Mouse (Mus musculus): Measurements from ENCODE around the gene BC049730.
"Not testable (repeated sequence)": the region's sequence is repeated elsewhere in the genome, so short reads cannot be mapped to it uniquely, and the experiment has no call there.

BC049730 gene

GRCm38 (mm10) chr7:24708832-24709292 is at the start of gene BC049730:
Gene BC049730, plus strand, starts transcription at chr7:24709242.
- DNase-seq (ENCODE audit: low spot score in 2 of 2) = no peak

GRCm38 (mm10) chr7:24659737-24660357 is 49.2 kb upstream of the BC049730 start:
- DNase-seq (ENCODE audit: low spot score in 2 of 2) = no peak

GRCm38 (mm10) chr7:24661118-24661904 is 47.7 kb upstream of the BC049730 start:
- DNase-seq (ENCODE audit: low spot score in 2 of 2) = no peak

GRCm38 (mm10) chr7:24662575-24662974 is 46.5 kb upstream of the BC049730 start:
- DNase-seq (ENCODE audit: low spot score in 2 of 2) = peak in 1 of 2 experiments; percentile 43

- DNase-seq (ENCODE audit: low spot score in 2 of 2) = no peak
Observed at GRCm38 (mm10) chr7:24664301-24664700, 44.7 kb upstream of the BC049730 start.

- DNase-seq (ENCODE audit: low spot score in 2 of 2) = no peak
Observed at GRCm38 (mm10) chr7:24664959-24665358, 44.1 kb upstream of the BC049730 start.

- no peak for DNase-seq (ENCODE audit: low spot score in 2 of 2)
Observed at GRCm38 (mm10) chr7:24671944-24672439, 37.0 kb upstream of the BC049730 start.

- no peak for DNase-seq (ENCODE audit: low spot score in 2 of 2)
Observed at GRCm38 (mm10) chr7:24676575-24676974, 32.5 kb upstream of the BC049730 start, which contains the start of gene Tex101. Gene Tex101, minus strand, starts transcription at chr7:24676675.

- DNase-seq (ENCODE audit: low spot score in 2 of 2) = not testable (repeated sequence)
Observed at GRCm38 (mm10) chr7:24684121-24684520, 24.9 kb upstream of the BC049730 start.

- not testable (repeated sequence) for DNase-seq (ENCODE audit: low spot score in 2 of 2)
Observed at GRCm38 (mm10) chr7:24687519-24687918, 21.5 kb upstream of the BC049730 start.

GRCm38 (mm10) chr7:24692693-24693092 is 16.3 kb upstream of the BC049730 start:
- not testable (repeated sequence) for DNase-seq (ENCODE audit: low spot score in 2 of 2)

GRCm38 (mm10) chr7:24697891-24698290 is 11.2 kb upstream of the BC049730 start:
- DNase-seq (ENCODE audit: low spot score in 2 of 2) = not testable (repeated sequence)

- not testable (repeated sequence) for DNase-seq (ENCODE audit: low spot score in 2 of 2)
Observed at GRCm38 (mm10) chr7:24702841-24703240, 6.2 kb upstream of the BC049730 start.

- DNase-seq (ENCODE audit: low spot score in 2 of 2) = no peak
Observed at GRCm38 (mm10) chr7:24715039-24715438, 6.0 kb downstream of the BC049730 start.

- not testable (repeated sequence) for DNase-seq (ENCODE audit: low spot score in 2 of 2)
Observed at GRCm38 (mm10) chr7:24726808-24727207, 17.8 kb downstream of the BC049730 start, which contains the start of gene Gm4763. Gene Gm4763, minus strand, starts transcription at chr7:24726908.

- DNase-seq (ENCODE audit: low spot score in 2 of 2) = no peak
Observed at GRCm38 (mm10) chr7:24735970-24736670, 27.1 kb downstream of the BC049730 start.

GRCm38 (mm10) chr7:24750695-24751094 is 41.7 kb downstream of the BC049730 start:
- no peak for DNase-seq (ENCODE audit: low spot score in 2 of 2)

GRCm38 (mm10) chr7:24751610-24752009 is 42.6 kb downstream of the BC049730 start:
- no peak for DNase-seq (ENCODE audit: low spot score in 2 of 2)

GRCm38 (mm10) chr7:24753476-24753875 is 44.4 kb downstream of the BC049730 start:
- no peak for DNase-seq (ENCODE audit: low spot score in 2 of 2)

GRCm38 (mm10) chr7:24758520-24758919 is 49.5 kb downstream of the BC049730 start:
- DNase-seq (ENCODE audit: low spot score in 2 of 2) = no peak

GRCm38 (mm10) chr7:24760211-24760610 is 51.2 kb downstream of the BC049730 start, which contains the start of gene Cd177:
Gene Cd177, minus strand, starts transcription at chr7:24760311.
- DNase-seq (ENCODE audit: low spot score in 2 of 2) = no peak

- no peak for DNase-seq (ENCODE audit: low spot score in 2 of 2)
Observed at GRCm38 (mm10) chr7:24761161-24761560, 52.1 kb downstream of the BC049730 start.
